Mouse (Mus musculus): ENCODE results near the gene Zfp281.

Gene Zfp281

GRCm38 (mm10) chr1:136656619-136657018 lies 31.9 kb downstream of the Zfp281 start:
- no peak for DNase-seq (ENCODE audit: extremely low read depth, low read depth)

- no peak for DNase-seq (ENCODE audit: extremely low read depth, low read depth)
Observed at GRCm38 (mm10) chr1:136658456-136659227, 33.9 kb downstream of the Zfp281 start.

- no peak for DNase-seq (ENCODE audit: extremely low read depth, low read depth)
Observed at GRCm38 (mm10) chr1:136659337-136659736, 34.6 kb downstream of the Zfp281 start.

GRCm38 (mm10) chr1:136659917-136660316 lies 35.2 kb downstream of the Zfp281 start:
- DNase-seq (ENCODE audit: extremely low read depth, low read depth): no peak

GRCm38 (mm10) chr1:136661511-136661910 lies 36.8 kb downstream of the Zfp281 start:
- DNase-seq (ENCODE audit: extremely low read depth, low read depth): no peak

GRCm38 (mm10) chr1:136661939-136662563 lies 37.4 kb downstream of the Zfp281 start:
- no peak for DNase-seq (ENCODE audit: extremely low read depth, low read depth)

DNA sequence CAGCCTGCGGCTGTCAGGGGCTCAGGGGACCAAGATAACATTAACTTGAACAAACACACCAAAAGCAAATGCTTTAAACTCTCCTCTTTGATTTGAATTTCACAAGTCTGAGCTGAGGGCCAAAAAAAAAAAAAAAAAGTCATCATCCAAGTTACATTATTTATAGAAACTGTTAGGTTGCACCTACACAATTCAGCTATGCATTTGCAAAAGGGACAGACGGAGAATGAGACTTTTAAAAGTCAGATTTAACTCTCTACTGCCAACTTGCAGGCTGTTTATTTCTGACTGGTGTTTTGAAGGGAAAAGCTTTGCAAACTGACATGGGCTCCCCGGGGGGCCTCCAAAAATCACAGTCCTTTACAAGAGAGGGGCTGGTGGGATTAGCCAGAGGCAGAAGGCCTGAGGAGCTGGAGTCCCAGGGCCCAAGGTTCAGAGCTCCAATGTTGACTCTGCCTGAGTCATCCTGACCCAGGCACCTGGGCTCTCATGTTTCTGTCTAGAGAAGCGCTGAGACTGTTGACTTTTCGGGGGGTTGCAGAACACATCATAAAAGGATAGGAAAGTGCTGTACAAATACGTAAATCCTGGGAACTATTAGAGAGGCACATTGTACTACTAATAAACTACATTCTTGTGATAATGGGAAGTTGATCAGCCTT lies 40.4 kb downstream of the Zfp281 start:
- no peak for DNase-seq (ENCODE audit: extremely low read depth, low read depth)

DNA sequence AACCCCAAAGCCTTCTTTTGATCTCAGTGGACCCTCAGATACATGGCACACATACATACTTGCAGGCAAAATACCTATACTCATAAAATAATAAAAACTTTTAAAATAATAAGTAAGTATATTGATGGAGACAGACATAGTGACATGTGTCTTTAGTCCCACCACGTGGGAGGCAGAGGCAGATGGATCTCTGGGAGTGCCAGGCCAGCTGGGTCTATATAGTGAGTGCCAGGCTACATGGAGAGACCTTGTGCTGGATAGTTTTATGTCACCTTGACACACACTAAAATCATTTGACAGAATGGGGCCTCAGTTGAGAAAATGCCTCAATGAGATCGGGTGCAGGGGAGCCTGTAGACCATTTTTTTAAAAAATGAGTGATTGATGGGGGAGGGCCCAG lies 41.8 kb downstream of the Zfp281 start:
- no peak for DNase-seq (ENCODE audit: extremely low read depth, low read depth)

GRCm38 (mm10) chr1:136669926-136670325 lies 45.2 kb downstream of the Zfp281 start:
- no peak for DNase-seq (ENCODE audit: extremely low read depth, low read depth)

GRCm38 (mm10) chr1:136670421-136670820 lies 45.7 kb downstream of the Zfp281 start:
- DNase-seq (ENCODE audit: extremely low read depth, low read depth): no peak

DNA sequence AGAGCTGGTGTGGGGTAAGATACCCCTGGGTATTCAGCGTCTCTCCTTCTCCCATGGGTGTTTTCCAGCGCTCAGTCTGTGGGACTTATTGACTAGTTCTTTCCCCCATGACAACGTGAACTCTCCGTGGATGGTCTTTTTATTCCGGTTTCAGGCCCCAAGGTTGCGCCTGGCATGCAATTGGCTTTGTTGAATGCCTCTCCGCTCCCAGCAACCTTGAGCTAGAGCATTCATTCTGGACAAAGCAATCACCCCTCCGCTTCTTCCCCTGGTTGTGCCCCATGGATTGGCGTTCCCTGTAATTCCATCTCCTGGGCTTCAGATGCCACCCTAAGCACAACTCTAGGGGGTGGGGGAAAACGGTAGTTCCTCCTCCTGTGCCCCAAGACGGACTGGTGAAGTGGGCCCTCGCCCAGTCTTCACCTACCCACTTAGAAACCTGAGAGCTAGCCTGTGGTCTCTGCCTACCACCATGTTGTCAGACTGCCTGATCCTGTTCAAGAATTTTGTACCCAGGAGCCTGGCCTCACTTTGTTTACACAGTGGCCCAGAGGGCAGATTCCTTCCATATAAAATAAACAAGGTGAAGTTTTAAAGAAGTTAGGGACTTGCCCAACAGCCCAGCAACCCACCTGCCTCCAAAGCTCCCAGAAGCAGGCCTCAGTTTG lies 47.2 kb downstream of the Zfp281 start:
- no peak for DNase-seq (ENCODE audit: extremely low read depth, low read depth)

DNA sequence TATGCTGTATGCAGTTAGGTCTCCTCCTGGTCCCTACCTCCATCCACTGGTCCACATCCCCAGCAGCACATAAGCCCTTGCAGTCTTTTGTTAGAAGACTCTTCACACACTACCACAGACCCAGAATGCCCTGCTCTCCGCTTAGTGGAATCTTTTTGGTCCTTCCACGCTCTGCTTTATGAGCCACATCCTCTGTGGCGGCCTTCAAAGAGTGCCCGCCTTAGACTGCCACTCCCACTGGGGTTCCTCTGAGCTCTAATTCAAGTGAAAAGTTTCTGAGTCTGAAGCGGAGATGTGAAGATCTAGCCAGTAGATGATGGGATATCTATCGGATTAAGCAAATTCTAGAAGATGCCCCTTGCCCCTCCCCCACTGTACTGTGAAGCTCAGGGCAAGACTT lies 47.9 kb downstream of the Zfp281 start:
- no peak for DNase-seq (ENCODE audit: extremely low read depth, low read depth)

DNA sequence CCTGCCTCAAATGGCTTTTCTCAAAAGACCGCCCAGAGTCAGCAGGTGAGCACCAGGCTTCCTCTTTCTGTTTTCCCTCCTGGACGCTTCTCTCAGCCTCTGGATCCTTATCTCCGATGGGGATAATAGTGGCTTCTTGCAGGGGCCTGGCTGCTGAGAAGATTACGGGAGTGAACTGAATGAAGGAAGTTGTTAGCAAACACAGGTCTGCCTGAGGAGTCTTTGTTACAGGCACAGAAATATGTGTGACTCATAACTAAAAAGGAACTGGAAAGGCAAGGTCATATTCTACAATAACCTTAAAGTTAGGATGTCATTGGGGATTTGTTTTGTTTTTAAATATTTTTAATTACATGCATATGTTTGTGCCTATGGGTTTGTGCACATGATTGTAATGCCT lies 48.6 kb downstream of the Zfp281 start:
- no peak for DNase-seq (ENCODE audit: extremely low read depth, low read depth)

- DNase-seq (ENCODE audit: extremely low read depth, low read depth): no peak
Observed at GRCm38 (mm10) chr1:136674548-136675455, 50.1 kb downstream of the Zfp281 start.

- no peak for DNase-seq (ENCODE audit: extremely low read depth, low read depth)
Observed at GRCm38 (mm10) chr1:136675736-136676444, 51.2 kb downstream of the Zfp281 start.

DNA sequence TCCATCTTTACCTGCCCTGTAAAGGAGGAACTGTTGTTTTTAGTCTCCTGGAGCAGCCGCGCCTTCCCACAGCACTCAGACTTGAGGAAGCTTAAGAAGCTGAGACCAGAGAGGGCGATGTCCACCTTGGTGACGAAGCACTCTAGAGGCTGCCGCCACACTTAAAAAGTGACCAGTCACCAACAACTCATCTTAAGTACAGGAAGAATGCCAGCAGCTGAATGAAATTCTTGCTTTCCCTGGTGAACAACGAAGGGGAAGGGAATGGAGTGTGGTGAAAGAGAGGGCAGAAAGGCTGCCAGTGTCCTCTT lies 51.7 kb downstream of the Zfp281 start:
- DNase-seq (ENCODE audit: extremely low read depth, low read depth): no peak

DNA sequence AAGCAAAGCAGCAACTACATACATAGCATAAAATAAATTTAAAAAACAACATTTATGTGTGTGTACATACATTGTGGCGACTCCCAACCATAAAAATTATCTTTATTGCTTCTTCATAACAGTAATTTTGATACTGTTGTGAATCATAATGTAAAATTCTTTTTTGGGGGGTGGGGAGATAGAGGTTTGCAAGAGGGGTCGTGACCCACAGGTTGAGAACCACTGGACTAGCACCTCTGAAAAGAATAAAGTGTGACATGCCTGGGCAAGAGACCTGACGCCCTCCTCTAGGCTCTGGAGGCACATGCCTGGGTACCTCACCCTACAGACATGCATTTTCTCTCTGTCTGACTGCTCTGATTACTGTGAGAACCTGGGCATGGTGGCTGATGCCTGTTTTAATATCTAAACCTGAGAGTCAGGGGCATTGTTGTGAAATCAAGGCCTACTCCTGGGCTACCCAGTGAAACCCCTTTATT lies 53.2 kb downstream of the Zfp281 start:
- DNase-seq (ENCODE audit: extremely low read depth, low read depth): no peak

GRCm38 (mm10) chr1:136678836-136679235 lies 54.1 kb downstream of the Zfp281 start:
- no peak for DNase-seq (ENCODE audit: extremely low read depth, low read depth)
